Mouse (Mus musculus) CH12.LX (cell line): Measurements from ENCODE around the gene Slc7a14. TPM values are rescaled to one million over a fixed set of nuclear protein-coding genes. Genes with fewer than 3 reads are reported as not detected.

Experiments
- DNase-seq: peaks from one replicate; pipeline ENCODE4 v3.0.0-alpha.2; 2013; ENCODE audit errors: extremely low read depth
- H3K27ac ChIP-seq: 2 replicates; pipeline ENCODE4 v1.5.1; 2012; ENCODE audit warnings: low read depth, mild to moderate bottlenecking, control low read depth, moderate library complexity; ENCODE audit not compliant: insufficient read depth
- H3K27me3 ChIP-seq: replicated peaks from 2 replicates; pipeline ENCODE3; 2012; ENCODE audit warnings: inconsistent platforms
- H3K36me3 ChIP-seq, 2 experiments: replicated peaks in 1 of 2; 2 replicates each; pipeline versions ENCODE3 to v1.6.1; 2012; ENCODE audit warnings: inconsistent platforms in 1 of 2, low read length in 1 of 2, mild to moderate bottlenecking in 1 of 2, mixed read lengths in 1 of 2, moderate library complexity in 1 of 2; ENCODE audit not compliant: control insufficient read depth in 1 of 2, insufficient read depth in 1 of 2
- H3K4me1 ChIP-seq, 2 experiments: 2 replicates each; pipeline ENCODE4 v1.6.1; 2012; ENCODE audit warnings: inconsistent platforms in 1 of 2, moderate library complexity in 1 of 2; ENCODE audit not compliant: insufficient read depth in 2 of 2, control insufficient read depth in 1 of 2
- H3K4me2 ChIP-seq: 2 replicates; pipeline ENCODE4 v1.6.1; 2012; ENCODE audit warnings: low read depth, mild to moderate bottlenecking, control low read depth; ENCODE audit not compliant: poor library complexity, insufficient read depth, severe bottlenecking
- H3K4me3 ChIP-seq, 3 experiments: fragments of 150-350 bp in 1 of 3; sonication (generic) in 1 of 3; replicated peaks in 1 of 3; 2 replicates each; pipeline versions ENCODE3 to v1.5.1; 2011 to 2012; ENCODE audit warnings: low read depth in 2 of 3, low read length in 2 of 3, mild to moderate bottlenecking in 2 of 3, moderate library complexity in 2 of 3, control low read depth in 1 of 3, improper control_type of control experiment in 1 of 3, inconsistent platforms in 1 of 3, mixed read lengths in 1 of 3; ENCODE audit not compliant: poor library complexity in 1 of 3
- H3K79me2 ChIP-seq: replicated peaks from 2 replicates; pipeline ENCODE4 v1.6.1; 2012; ENCODE audit warnings: mild to moderate bottlenecking, moderate library complexity; ENCODE audit not compliant: control insufficient read depth, poor library complexity, insufficient read depth, severe bottlenecking; ENCODE audit errors: extremely low read depth
- H3K9ac ChIP-seq: 2 replicates; pipeline ENCODE4 v1.6.1; 2012; ENCODE audit warnings: low read depth, mild to moderate bottlenecking, control low read depth, moderate library complexity; ENCODE audit not compliant: insufficient read depth
- H3K9me3 ChIP-seq: replicated peaks from 2 replicates; pipeline ENCODE3; 2012; ENCODE audit warnings: low read length, inconsistent platforms, mixed read lengths
- CTCF ChIP-seq, 2 experiments: IDR thresholded peaks in 1 of 2; conservative IDR thresholded peaks in 1 of 2; 2 replicates each; pipeline ENCODE4 v1.5.1; 2011 to 2012; ENCODE audit warnings: low read depth in 2 of 2, low read length in 2 of 2, improper control_type of control experiment in 1 of 2, inconsistent platforms in 1 of 2, mild to moderate bottlenecking in 1 of 2, moderate library complexity in 1 of 2
- E2F4 ChIP-seq: IDR thresholded peaks from 2 replicates; pipeline ENCODE4 v1.6.1; 2011; ENCODE audit warnings: low read depth, low read length, improper control_type of control experiment; ENCODE audit not compliant: insufficient replicate concordance
- ELF1 ChIP-seq: IDR thresholded peaks from 2 replicates; pipeline ENCODE4 v1.6.1; 2014; ENCODE audit warnings: low read depth, mild to moderate bottlenecking, inconsistent platforms, low read length, improper control_type of control experiment
- EP300 ChIP-seq: IDR thresholded peaks from 2 replicates; pipeline ENCODE4 v1.6.1; 2011; ENCODE audit warnings: low read length, improper control_type of control experiment
- ETS1 ChIP-seq: conservative IDR thresholded peaks from 2 replicates; pipeline ENCODE4 v1.6.1; 2012; ENCODE audit warnings: low read depth, mild to moderate bottlenecking, inconsistent platforms, low read length, improper control_type of control experiment, moderate library complexity
- GABPA ChIP-seq: IDR thresholded peaks from 2 replicates; pipeline ENCODE4 v1.6.1; 2012; ENCODE audit warnings: low read depth, low read length, improper control_type of control experiment, inconsistent platforms; ENCODE audit not compliant: insufficient replicate concordance
- JUN ChIP-seq: IDR thresholded peaks from 2 replicates; pipeline ENCODE4 v1.6.1; 2011; ENCODE audit warnings: low read depth, mild to moderate bottlenecking, low read length, improper control_type of control experiment, moderate library complexity; ENCODE audit not compliant: insufficient read depth
- JUND ChIP-seq: conservative IDR thresholded peaks from 2 replicates; pipeline ENCODE4 v1.6.1; 2011; ENCODE audit warnings: low read depth, low read length, improper control_type of control experiment
- MAFK ChIP-seq: IDR thresholded peaks from 2 replicates; pipeline ENCODE4 v1.6.1; 2011; ENCODE audit warnings: low read length, improper control_type of control experiment; ENCODE audit not compliant: insufficient replicate concordance
- MAX ChIP-seq: IDR thresholded peaks from 2 replicates; pipeline ENCODE4 v1.6.1; 2011; ENCODE audit warnings: low read length, improper control_type of control experiment
- MEF2A ChIP-seq: IDR thresholded peaks from 2 replicates; pipeline ENCODE4 v1.6.1; 2014; ENCODE audit warnings: low read depth, mild to moderate bottlenecking, inconsistent platforms, low read length, improper control_type of control experiment, borderline replicate concordance
- MYC ChIP-seq: IDR thresholded peaks from 2 replicates; pipeline ENCODE4 v1.6.1; 2011; ENCODE audit warnings: low read depth, mild to moderate bottlenecking, improper control_type of control experiment, low read length
- NELFE ChIP-seq: IDR thresholded peaks from 2 replicates; pipeline ENCODE4 v1.6.1; 2011; ENCODE audit warnings: low read depth, low read length, improper control_type of control experiment
- POLR2AphosphoS2 ChIP-seq: IDR thresholded peaks from 2 replicates; pipeline ENCODE4 v1.6.1; 2011; ENCODE audit warnings: low read depth, low read length, improper control_type of control experiment
- RCOR1 ChIP-seq: conservative IDR thresholded peaks from 2 replicates; pipeline ENCODE4 v1.6.1; 2012; ENCODE audit warnings: low read depth, mild to moderate bottlenecking, inconsistent platforms, low read length, improper control_type of control experiment
- SIN3A ChIP-seq: IDR thresholded peaks from 2 replicates; pipeline ENCODE4 v1.6.1; 2012; ENCODE audit warnings: low read length, improper control_type of control experiment, inconsistent platforms
- TCF12 ChIP-seq: IDR thresholded peaks from 2 replicates; pipeline ENCODE4 v1.6.1; 2014; ENCODE audit warnings: low read depth, mild to moderate bottlenecking, inconsistent platforms, low read length, improper control_type of control experiment
- ZMIZ1 ChIP-seq: IDR thresholded peaks from 2 replicates; pipeline ENCODE4 v1.6.1; 2012; ENCODE audit warnings: low read depth, mild to moderate bottlenecking, inconsistent platforms, low read length, improper control_type of control experiment
- ZNF384 ChIP-seq: IDR thresholded peaks from 2 replicates; pipeline ENCODE4 v1.6.1; 2012; ENCODE audit warnings: low read depth, low read length, improper control_type of control experiment, inconsistent platforms
- dilution Hi-C: fragments of 300-500 bp; cut with MboI; formaldehyde crosslinking; loops from 2 replicates; pipeline ENCODE4 v1.14.3; 2020; ENCODE audit warnings: low sequenced_read_pairs; ENCODE audit not compliant: extremely low pct_unique_long_range_greater_than_20kb, extremely low pct_ligation_motif_present
- in situ Hi-C: fragments of 300-500 bp; cut with MboI; formaldehyde crosslinking; loops from 3 replicates; pipeline ENCODE4 v1.14.3; 2019; ENCODE audit warnings: low sequenced_read_pairs, low pct_ligation_motif_present, low pct_unique_long_range_greater_than_20kb, mixed read lengths
- polyA plus RNA-seq: library from polyadenylated mRNA; unstranded; fragments of >175 nt; gene quantifications from 2 replicates; pipeline ENCODE4 v1.2.1, GENCODE M21; 2012; ENCODE audit warnings: low read depth; ENCODE audit not compliant: insufficient read length
- total RNA-seq, 2 experiments: library from RNA; depleted of rRNA; stranded (reverse); fragments of 300-350 nt in 1 of 2; fragments of >200 nt in 1 of 2; gene quantifications; 2 replicates each; pipeline ENCODE4 v1.2.3; 2012 to 2014

Slc7a14 gene
- total and polyA plus RNA-seq, 3 experiments: not detected

DNA sequence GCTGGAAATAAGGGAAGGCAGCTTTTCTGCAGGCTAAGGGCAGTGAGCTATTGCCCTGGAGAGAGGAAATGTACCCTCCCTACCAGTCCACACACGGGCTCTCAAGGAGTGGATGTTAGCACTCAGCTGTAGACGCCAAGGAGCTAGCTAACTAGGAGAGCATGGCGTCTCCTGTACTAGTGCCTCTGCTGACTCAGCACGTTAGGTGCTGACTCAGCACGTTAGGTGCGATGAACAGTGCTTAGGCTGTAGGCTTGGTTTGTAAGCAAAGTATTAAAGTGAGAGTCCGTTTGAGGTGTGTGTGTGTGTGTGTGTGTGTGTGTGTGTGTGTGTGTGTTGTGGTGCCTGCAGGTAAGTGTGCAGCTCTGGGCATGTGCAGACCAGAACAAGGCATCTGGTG, 119.8 kb downstream of the Slc7a14 start:
- no peak for DNase-seq
- Histone ChIP-seq H3K4me2 (no peak overlapping the region), H3K9ac (no peak overlapping the region), H3K79me2 (no peaks in the 10 kb centered on the region), H3K36me3 (no peaks in the 10 kb centered on the region), H3K27ac (no peak overlapping the region), H3K9me3 (no peaks in the 10 kb centered on the region), H3K4me3 (no peak overlapping the region), H3K27me3 (no peaks in the 10 kb centered on the region), H3K4me1 (no peaks in the 10 kb centered on the region)
- TF ChIP-seq MEF2A: no peak
- TF ChIP-seq MAFK: peak; percentile 98
- dilution Hi-C loops (no loop called here), in situ Hi-C loops (no loop called here)

DNA sequence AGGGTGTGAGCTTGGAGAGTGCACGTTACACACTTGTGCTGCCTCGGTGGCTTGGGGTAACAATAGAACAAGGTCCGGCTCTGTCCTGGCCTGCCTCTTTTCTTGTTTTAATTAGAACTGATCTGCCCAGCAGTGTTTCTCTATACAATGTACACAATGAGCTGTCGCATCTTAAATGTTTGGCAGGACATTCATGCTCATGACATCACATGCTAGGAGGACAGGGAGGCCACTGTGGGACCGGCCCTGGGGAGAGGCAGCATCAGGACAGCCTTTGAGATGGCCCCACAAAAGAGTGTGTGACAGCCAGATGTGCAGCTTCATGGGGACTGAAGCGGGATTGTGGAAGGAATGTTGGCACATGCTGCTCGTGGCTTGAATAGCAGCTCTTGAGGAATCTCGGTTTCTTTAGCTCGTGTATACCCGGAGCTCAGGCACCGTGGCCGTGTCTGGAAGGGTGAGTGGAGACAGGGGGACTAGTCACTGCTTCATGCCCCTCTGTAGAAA, 143.8 kb downstream of the Slc7a14 start:
- H3K9ac ChIP-seq: no peak overlapping the region
- peaks cover 0 to 3% of the 10 kb centered on the region in 2 experiments; a peak in 2 of 4 replicates for H3K4me1 ChIP-seq
- no peak overlapping the region for H3K4me3 ChIP-seq
- TF ChIP-seq JUND (no peak), NELFE (no peak), SIN3A (no peak), MAX (no peak), CTCF (conservative IDR thresholded peaks at IDR 0.05 in 1 of 2, IDR thresholded peaks at IDR 0.05 in 1 of 2; ENCODE audit: low read depth in 2 of 2, low read length in 2 of 2) (no peak), JUN (no peak), POLR2AphosphoS2 (no peak)
- H3K27me3 ChIP-seq: no peaks in the 10 kb centered on the region
- H3K27ac ChIP-seq: no peak overlapping the region
- in situ Hi-C loops: loop anchor here (25.0 kb wide), 1 partner anchor 271 kb away; no protein-coding TSS in a partner anchor
- dilution Hi-C loops: no loop called here
- no peaks in the 10 kb centered on the region for H3K79me2 ChIP-seq
- H3K36me3 ChIP-seq: no peaks in the 10 kb centered on the region
- H3K9me3 ChIP-seq: no peaks in the 10 kb centered on the region
- no peak overlapping the region for H3K4me2 ChIP-seq
- no peak for DNase-seq

DNA sequence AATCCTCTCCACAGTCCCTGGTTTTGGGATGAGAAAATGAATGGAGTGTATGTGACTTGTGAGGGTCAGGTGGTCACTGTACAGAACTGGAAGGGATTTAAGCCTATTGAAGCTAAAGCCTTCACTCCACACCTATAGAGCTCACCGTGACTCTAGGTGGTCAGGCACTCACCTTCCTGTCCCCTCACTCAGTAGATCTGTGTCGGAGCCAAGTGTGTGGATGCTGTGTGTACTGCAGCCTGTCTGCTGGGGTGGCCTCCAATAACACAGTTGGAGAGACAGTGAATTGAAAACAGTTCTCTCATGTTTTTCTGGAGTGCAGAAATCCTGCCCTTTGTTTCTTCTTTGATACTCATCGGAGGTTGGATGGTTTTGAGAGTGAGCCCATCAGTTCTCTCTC, 144.4 kb downstream of the Slc7a14 start:
- Histone ChIP-seq H3K27me3 (no peaks in the 10 kb centered on the region), H3K4me1 (peaks cover 0 to 3% of the 10 kb centered on the region in 2 experiments; a peak in 2 of 4 replicates), H3K4me2 (no peak overlapping the region), H3K27ac (no peak overlapping the region), H3K79me2 (no peaks in the 10 kb centered on the region), H3K9me3 (no peaks in the 10 kb centered on the region), H3K36me3 (no peaks in the 10 kb centered on the region), H3K4me3 (no peak overlapping the region), H3K9ac (no peak overlapping the region)
- no peak for DNase-seq
- TF ChIP-seq ZMIZ1 (no peak), ETS1 (no peak), MYC (no peak), JUND (no peak), TCF12 (no peak), ZNF384 (no peak), EP300 (no peak), E2F4 (no peak), GABPA (no peak), CTCF (conservative IDR thresholded peaks at IDR 0.05 in 1 of 2, IDR thresholded peaks at IDR 0.05 in 1 of 2; ENCODE audit: low read depth in 2 of 2, low read length in 2 of 2) (no peak), MAX (no peak), RCOR1 (no peak), ELF1 (no peak)
- in situ Hi-C loops (loop anchor here (25.0 kb wide), 1 partner anchor 271 kb away; no protein-coding TSS in a partner anchor), dilution Hi-C loops (no loop called here)
